Mouse (Mus musculus) E14TG2a.4 (cell line): ENCODE measurements around the gene Magi2.

Source experiments
- H3K27me3 ChIP-seq: 2 replicates; pipeline ENCODE4 v1.6.1; 2014; ENCODE audit warnings: low read length, control low read depth; ENCODE audit not compliant: insufficient read depth
- H3K36me3 ChIP-seq: 2 replicates; pipeline ENCODE4 v1.6.1; 2014; ENCODE audit warnings: low read length, control low read depth; ENCODE audit not compliant: insufficient read depth
- H3K4me1 ChIP-seq: replicated peaks from 2 replicates; pipeline ENCODE4 v1.6.1; 2014; ENCODE audit warnings: low read depth, low read length, control low read depth
- H3K4me3 ChIP-seq: replicated peaks from 2 replicates; pipeline ENCODE4 v1.5.1; 2014; ENCODE audit warnings: mild to moderate bottlenecking, low read length
- H3K9me3 ChIP-seq: 2 replicates; pipeline ENCODE4 v1.6.1; 2014; ENCODE audit warnings: low read length, control low read depth
- CTCF ChIP-seq: conservative IDR thresholded peaks from 2 replicates; pipeline ENCODE4 v1.5.1; 2014; ENCODE audit warnings: low read length
- NANOG ChIP-seq: IDR thresholded peaks from 2 replicates; pipeline ENCODE4 v1.6.1; 2014; ENCODE audit warnings: borderline replicate concordance, low read length, mixed read lengths
- POU5F1 ChIP-seq: IDR thresholded peaks from 2 replicates; pipeline ENCODE4 v1.6.1; 2014; ENCODE audit warnings: low read length, borderline replicate concordance

The Magi2 gene

DNA sequence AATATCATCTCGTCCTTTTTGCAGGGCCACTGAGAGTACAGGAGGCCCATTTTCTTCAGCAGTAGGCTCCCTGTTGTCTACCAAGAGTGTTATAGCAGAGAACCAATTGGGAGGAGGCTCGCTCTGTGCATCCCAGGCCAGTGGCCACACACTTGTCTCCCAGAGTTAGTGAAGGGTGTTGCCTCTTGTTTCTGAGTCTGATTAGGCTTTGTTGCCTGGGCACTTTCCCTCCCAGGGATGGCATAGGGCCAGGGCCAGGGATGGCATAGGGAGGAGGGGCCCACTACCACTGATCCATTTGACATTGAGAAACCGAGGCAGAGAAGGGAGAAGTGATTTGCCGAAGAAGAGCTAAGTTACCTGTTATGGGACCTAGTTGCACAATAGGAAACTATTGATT lies 679.8 kb downstream of the Magi2 start:
- peaks cover 21% of the 10 kb centered on the region for H3K27me3 ChIP-seq
- H3K4me1 ChIP-seq, result peaks cover 34% of the 10 kb centered on the region
- H3K9me3 ChIP-seq, result 0 out of 2 replicates have a peak, but pooled peaks cover 5% of the 10 kb centered on the region
- no peaks in the 10 kb centered on the region for H3K36me3 ChIP-seq
- no peak for TF ChIP-seq CTCF
- TF ChIP-seq NANOG, result no peak
- TF ChIP-seq POU5F1, result no peak
- no peak overlapping the region for H3K4me3 ChIP-seq

DNA sequence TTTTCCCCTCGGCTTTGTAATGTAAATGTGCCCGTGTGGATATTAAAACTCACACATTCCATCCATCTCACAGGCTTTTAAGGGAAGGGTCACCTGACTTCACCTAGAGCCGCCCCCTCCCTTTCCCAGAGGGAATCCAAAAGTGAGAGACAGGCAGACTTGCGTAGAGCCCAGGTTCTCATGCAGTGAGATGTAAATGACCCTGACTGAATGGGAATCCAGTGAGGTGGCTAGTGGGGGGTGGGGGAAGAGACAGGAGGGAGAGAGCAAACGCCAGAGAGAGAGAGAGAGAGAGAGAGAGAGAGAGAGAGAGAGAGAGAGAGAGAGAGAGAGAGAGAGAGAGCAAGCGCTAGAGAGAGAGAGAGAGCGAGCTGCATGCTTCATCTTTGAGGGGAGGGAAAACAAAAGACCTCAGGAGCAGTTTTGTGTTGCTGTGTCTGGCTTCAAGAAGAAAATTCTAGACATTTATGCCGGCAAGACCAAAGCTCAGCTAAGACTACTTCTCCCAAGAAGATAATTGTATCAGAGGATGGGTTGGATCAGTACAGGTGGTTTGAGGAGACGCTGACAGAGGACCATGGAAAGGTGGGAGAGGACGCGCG lies 680.6 kb downstream of the Magi2 start:
- Histone ChIP-seq H3K36me3 (no peaks in the 10 kb centered on the region), H3K4me3 (0 out of 2 replicates have a peak overlapping the region, but pooled peaks have one; percentile 7), H3K4me1 (peaks cover 34% of the 10 kb centered on the region), H3K27me3 (peaks cover 21% of the 10 kb centered on the region), H3K9me3 (0 out of 2 replicates have a peak, but pooled peaks cover 5% of the 10 kb centered on the region)
- no peak for TF ChIP-seq CTCF
- TF ChIP-seq NANOG, result no peak
- TF ChIP-seq POU5F1, result no peak

DNA sequence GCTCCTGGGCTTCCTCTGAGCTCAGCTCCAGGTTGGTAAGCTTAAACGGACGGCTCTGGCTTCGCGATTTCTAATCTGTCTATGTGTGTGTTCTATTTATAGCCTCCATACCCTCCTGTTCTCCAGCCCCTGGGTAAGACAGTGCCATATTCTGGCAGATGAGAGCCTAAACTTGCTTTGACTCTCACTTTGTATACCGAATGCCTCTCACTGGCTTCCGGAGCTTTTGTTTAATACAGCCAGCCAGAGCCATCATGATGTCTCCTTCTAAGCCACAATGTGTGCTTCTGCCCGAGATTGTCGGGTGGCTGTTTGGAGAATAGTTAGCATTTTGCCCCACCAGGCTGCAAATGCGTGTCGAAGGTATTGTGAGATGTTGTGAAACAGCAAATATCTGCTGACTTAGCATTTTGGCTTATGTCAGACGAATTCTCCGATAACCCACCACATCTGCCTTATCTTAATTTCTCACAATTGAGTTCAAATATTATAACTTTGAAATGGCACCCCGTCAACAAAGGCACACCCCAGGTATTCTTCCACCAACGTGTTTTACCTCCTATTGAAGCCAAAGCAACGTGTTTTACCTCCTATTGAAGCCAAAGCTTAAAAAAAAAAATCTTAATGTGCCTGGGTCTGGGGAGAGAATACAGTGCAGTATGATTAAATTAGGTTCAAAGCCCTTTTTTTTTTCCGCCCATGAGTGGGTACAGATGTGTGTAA lies 681.3 kb downstream of the Magi2 start:
- H3K4me3 ChIP-seq, result 0 out of 2 replicates have a peak overlapping the region, but pooled peaks have one; percentile 7
- H3K27me3 ChIP-seq, result peaks cover 21% of the 10 kb centered on the region
- no peaks in the 10 kb centered on the region for H3K36me3 ChIP-seq
- TF ChIP-seq NANOG, result no peak
- TF ChIP-seq POU5F1, result no peak
- peaks cover 34% of the 10 kb centered on the region for H3K4me1 ChIP-seq
- 0 out of 2 replicates have a peak, but pooled peaks cover 5% of the 10 kb centered on the region for H3K9me3 ChIP-seq

- Histone ChIP-seq H3K4me3 (no peak overlapping the region), H3K36me3 (no peaks in the 10 kb centered on the region), H3K9me3 (0 out of 2 replicates have a peak, but pooled peaks cover 5% of the 10 kb centered on the region), H3K27me3 (peaks cover 21% of the 10 kb centered on the region), H3K4me1 (peaks cover 34% of the 10 kb centered on the region)
- TF ChIP-seq NANOG (no peak), CTCF (no peak), POU5F1 (no peak)
These were observed 681.8 kb downstream of the Magi2 start for GRCm38 (mm10) chr5:19908706-19909060.

GRCm38 (mm10) chr5:19909071-19909470 lies 682.2 kb downstream of the Magi2 start:
- no peaks in the 10 kb centered on the region for H3K36me3 ChIP-seq
- H3K4me3 ChIP-seq, result no peak overlapping the region
- H3K9me3 ChIP-seq, result 0 out of 2 replicates have a peak, but pooled peaks cover 5% of the 10 kb centered on the region
- H3K27me3 ChIP-seq, result peaks cover 21% of the 10 kb centered on the region
- peaks cover 34% of the 10 kb centered on the region for H3K4me1 ChIP-seq
- TF ChIP-seq CTCF (no peak), POU5F1 (no peak), NANOG (no peak)

DNA sequence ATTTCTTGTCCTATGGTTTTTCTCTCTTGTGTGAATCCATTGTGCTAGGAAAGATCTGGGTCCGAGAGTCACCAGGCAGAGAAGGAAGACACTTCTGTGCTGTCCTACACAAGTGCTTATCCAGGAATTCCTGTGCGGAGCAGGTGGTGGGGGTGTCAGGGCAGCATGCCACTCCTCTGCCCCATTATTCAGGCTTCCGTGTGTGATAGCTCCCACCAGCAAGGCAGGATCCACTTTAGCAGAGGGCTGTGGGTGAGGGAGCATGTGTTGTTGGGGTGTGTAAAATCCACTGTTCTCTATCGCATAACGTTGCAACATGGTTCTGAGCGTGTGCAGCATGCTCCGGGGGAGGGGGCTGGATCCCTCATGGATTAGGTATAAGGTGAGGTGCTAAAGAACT lies 682.8 kb downstream of the Magi2 start:
- Histone ChIP-seq H3K4me3 (no peak overlapping the region), H3K27me3 (peaks cover 21% of the 10 kb centered on the region), H3K36me3 (no peaks in the 10 kb centered on the region), H3K4me1 (peaks cover 34% of the 10 kb centered on the region), H3K9me3 (0 out of 2 replicates have a peak, but pooled peaks cover 5% of the 10 kb centered on the region)
- TF ChIP-seq NANOG (no peak), CTCF (no peak), POU5F1 (no peak)

GRCm38 (mm10) chr5:19932102-19932501 lies 705.3 kb downstream of the Magi2 start:
- H3K36me3 ChIP-seq, result no peaks in the 10 kb centered on the region
- no peak for TF ChIP-seq POU5F1
- no peak for TF ChIP-seq CTCF
- H3K4me1 ChIP-seq, result no peaks in the 10 kb centered on the region
- no peaks in the 10 kb centered on the region for H3K27me3 ChIP-seq
- no peaks in the 10 kb centered on the region for H3K9me3 ChIP-seq
- no peak overlapping the region for H3K4me3 ChIP-seq

DNA sequence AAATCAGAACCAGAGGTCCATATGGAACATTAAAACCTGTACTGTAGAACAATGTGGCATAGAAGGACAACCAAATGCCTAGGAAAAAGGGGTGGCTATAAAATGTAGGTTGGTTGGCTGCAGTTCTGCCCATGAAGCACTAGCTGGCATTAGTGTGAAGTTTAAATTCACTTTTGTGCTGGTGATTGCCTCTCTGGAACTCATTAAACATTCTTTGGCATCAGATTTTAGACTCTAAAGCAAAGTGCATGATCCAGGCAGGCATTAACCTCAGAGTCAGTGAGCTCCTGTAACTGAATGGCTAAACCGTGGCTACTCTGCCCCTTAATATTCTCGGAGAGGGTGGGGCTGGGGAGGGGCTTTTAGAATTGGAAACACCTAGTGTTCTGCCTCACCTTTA lies 706.4 kb downstream of the Magi2 start:
- no peaks in the 10 kb centered on the region for H3K36me3 ChIP-seq
- no peak overlapping the region for H3K4me3 ChIP-seq
- no peaks in the 10 kb centered on the region for H3K27me3 ChIP-seq
- no peaks in the 10 kb centered on the region for H3K9me3 ChIP-seq
- no peaks in the 10 kb centered on the region for H3K4me1 ChIP-seq
- no peak for TF ChIP-seq CTCF
